Mouse (Mus musculus) liver, adult 10 weeks (tissue): Measurements from ENCODE around the gene Tecr. TPM values are rescaled to one million over a fixed set of nuclear protein-coding genes. Genes with fewer than 3 reads are reported as not detected.

Source experiments
- polyA plus RNA-seq: library from polyadenylated mRNA; stranded (reverse); fragments of 350-450 nt; fragmentation: Illumina TruSeq; extraction: RNeasy Lipid Tissue Mini Kit (QIAGEN cat#74804); gene quantifications from one replicate; pipeline ENCODE4 v1.2.3, GENCODE M21; 2014; ENCODE audit warnings: low read depth, low replicate concordance

Tecr gene
- 74.9 TPM for polyA plus RNA-seq

DNA sequence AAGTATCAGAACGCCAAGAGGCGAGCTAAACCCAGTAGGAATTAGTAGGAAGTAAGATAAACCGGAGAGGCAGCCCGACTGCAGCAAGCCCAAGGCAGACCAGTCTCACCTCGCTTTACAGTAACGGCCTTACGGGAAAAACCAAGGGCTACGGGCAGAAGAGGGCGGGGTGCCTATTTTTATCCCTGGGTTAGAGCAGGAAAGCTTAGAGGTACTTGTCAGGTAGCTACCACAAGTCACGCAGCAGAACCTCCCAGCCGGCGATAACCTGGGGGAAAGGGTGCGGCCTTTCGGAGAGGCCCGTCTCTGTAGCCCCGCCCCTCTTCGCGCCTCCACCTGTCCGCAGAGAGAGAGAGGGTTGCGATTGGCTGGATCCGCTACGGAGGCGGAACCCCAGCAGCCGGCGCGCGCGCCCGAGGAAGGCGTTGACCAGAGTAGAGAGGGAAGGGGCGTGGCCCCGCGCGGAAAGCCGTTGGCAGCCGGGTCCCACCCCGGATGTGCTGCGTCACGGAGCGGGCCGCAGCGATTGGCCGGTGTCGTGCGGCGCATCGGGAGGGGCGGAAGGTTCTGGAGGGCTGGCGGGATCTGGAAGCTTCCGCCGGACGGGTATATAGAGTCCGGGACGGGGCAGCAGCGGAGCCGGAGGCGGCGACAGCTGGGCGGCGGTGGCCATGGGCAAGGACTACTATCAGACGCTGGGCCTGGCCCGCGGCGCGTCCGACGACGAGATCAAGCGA lies at the start of gene Tecr, which contains the start of gene Dnajb1:
Tecr (minus strand) TSS at position 311 of the 737 bp plus-strand sequence.
Dnajb1 (plus strand) TSS at position 533 of the 737 bp plus-strand sequence.

GRCm38 (mm10) chr8:83652030-83652743 lies 44.4 kb upstream of the Tecr start, which contains the start of gene Gipc1:
Gipc1 (plus strand) TSS chr8:83652677.

GRCm38 (mm10) chr8:83566469-83567395 lies 41.0 kb downstream of the Tecr start, which contains the start of gene Ndufb7:
Ndufb7 (plus strand) TSS chr8:83566671.

DNA sequence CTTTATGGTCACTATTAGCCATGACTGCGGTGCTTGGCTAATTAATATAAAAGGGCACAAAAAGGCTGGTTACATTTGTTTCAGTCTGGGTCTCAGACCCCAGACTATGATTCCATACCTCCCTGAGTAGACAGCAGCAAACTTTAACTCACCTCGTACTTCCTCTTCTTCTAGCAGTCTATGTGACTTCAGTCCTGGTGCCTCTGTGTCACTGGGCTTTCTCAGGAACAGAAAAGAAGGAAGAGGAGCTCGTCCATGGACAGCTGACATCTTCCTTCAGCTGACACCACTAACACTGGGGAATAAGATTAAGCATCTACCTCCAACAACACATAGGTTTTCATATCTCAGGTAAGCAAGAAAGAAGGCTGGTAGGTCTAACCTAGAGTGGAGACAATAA lies 72.0 kb downstream of the Tecr start, which contains the start of gene Olfr370:
Olfr370 (plus strand) TSS at position 45 of the 400 bp plus-strand sequence.

Other genes with a start within 250 kb of the Tecr start
- gene Clgn, start 218.1 kb downstream of the Tecr start, polyA plus RNA-seq = 0.26 TPM
- 62.8 TPM for gene Scoc, start 149.6 kb downstream of the Tecr start, polyA plus RNA-seq
- gene Olfr370, start 72.2 kb downstream of the Tecr start, polyA plus RNA-seq = not detected
- 0.37 TPM for gene Ndufb7, start 41.3 kb downstream of the Tecr start, polyA plus RNA-seq
- gene Dnajb1, start 222 bp upstream of the Tecr start, polyA plus RNA-seq = 5.4 TPM
- gene Gipc1, start 44.7 kb upstream of the Tecr start, polyA plus RNA-seq = not detected
- not detected for gene Ptger1, start 58.7 kb upstream of the Tecr start, polyA plus RNA-seq
- 2.8 TPM for gene Pkn1, start 91.2 kb upstream of the Tecr start, polyA plus RNA-seq
- gene Ddx39, start 107.2 kb upstream of the Tecr start, polyA plus RNA-seq = 3.0 TPM
- gene Adgre5, start 133.4 kb upstream of the Tecr start, polyA plus RNA-seq = 3.3 TPM